Mouse (Mus musculus) midbrain, postnatal 0 days (tissue): ENCODE measurements around the gene Phf13. TPM values are rescaled to one million over a fixed set of nuclear protein-coding genes. Genes with fewer than 3 reads are reported as not detected.

ENCODE experiments used
- ATAC-seq: fragments of 200-750 bp; cut with Nextera tagmentation; 2 replicates; pipeline ENCODE4 v1.8.0; 2017; ENCODE audit warnings: moderate number of reproducible peaks, mild to moderate bottlenecking, moderate TSS enrichment, moderate library complexity; ENCODE audit not compliant: low FRiP score
- DNase-seq: peaks from one replicate; pipeline ENCODE4 v3.0.0-alpha.2; 2015; ENCODE audit warnings: low spot score
- H3K27ac ChIP-seq: fragments of 300-500 bp; sonication (generic); 2 replicates; pipeline ENCODE4 v1.5.1; 2014; ENCODE audit warnings: low read depth, mild to moderate bottlenecking, low read length, mixed read lengths
- H3K27me3 ChIP-seq: fragments of 300-500 bp; sonication (generic); 2 replicates; pipeline ENCODE4 v1.6.1; 2014; ENCODE audit warnings: low read length, control low read depth, mixed read lengths; ENCODE audit not compliant: insufficient read depth
- H3K36me3 ChIP-seq: fragments of 300-500 bp; sonication (generic); 2 replicates; pipeline ENCODE4 v1.6.1; 2014; ENCODE audit warnings: low read length, control low read depth, mixed read lengths; ENCODE audit not compliant: insufficient read depth
- H3K4me1 ChIP-seq: fragments of 300-500 bp; sonication (generic); 2 replicates; pipeline ENCODE4 v1.6.1; 2014; ENCODE audit warnings: mild to moderate bottlenecking, control low read depth, antibody characterized with exemption, low read length, mixed read lengths; ENCODE audit not compliant: insufficient read depth
- H3K4me2 ChIP-seq: fragments of 300-500 bp; sonication (generic); 2 replicates; pipeline ENCODE4 v1.6.1; 2014; ENCODE audit warnings: low read depth, mild to moderate bottlenecking, low read length, mixed read lengths; ENCODE audit not compliant: poor library complexity, severe bottlenecking
- H3K4me3 ChIP-seq: fragments of 300-500 bp; sonication (generic); 2 replicates; pipeline ENCODE4 v1.5.1; 2014; ENCODE audit warnings: low read depth, mild to moderate bottlenecking, low read length, moderate library complexity
- H3K9ac ChIP-seq: fragments of 300-500 bp; sonication (generic); replicated peaks from 2 replicates; pipeline ENCODE4 v1.6.1; 2014; ENCODE audit warnings: mild to moderate bottlenecking, low read length, moderate library complexity, mixed read lengths; ENCODE audit not compliant: poor library complexity, severe bottlenecking
- H3K9me3 ChIP-seq: fragments of 300-500 bp; sonication (generic); 2 replicates; pipeline ENCODE4 v1.6.1; 2016; ENCODE audit warnings: low read length, control low read depth
- CTCF ChIP-seq: IDR thresholded peaks from 2 replicates; pipeline ENCODE4 v1.5.1; 2016; ENCODE audit warnings: antibody characterized with exemption, mild to moderate bottlenecking
- WGBS: fragments of 180-500 bp; shearing (Covaris S2); extraction: QIAGEN DNeasy Blood & Tissue Kit; methylation state at CpG from one replicate; pipeline ENCODE4 v1.1.7; 2014; 5-methylcytosine and 5-hydroxymethylcytosine counted together
- polyA plus RNA-seq: library from polyadenylated mRNA; unstranded; fragments of >200 nt; fragmentation: Nextera tagmentation; extraction: Ambion mirVana; gene quantifications from 2 replicates; pipeline ENCODE4 v1.2.1, GENCODE M21; 2015
- total RNA-seq: library from RNA; depleted of rRNA; stranded (reverse); fragments of >200 nt; gene quantifications from 2 replicates; pipeline ENCODE4 v1.2.3, GENCODE M21; 2014; rRNA removed

Phf13 gene
- total and polyA plus RNA-seq, 2 experiments from 2014 or later, result 16.6 to 18.3 TPM

DNA sequence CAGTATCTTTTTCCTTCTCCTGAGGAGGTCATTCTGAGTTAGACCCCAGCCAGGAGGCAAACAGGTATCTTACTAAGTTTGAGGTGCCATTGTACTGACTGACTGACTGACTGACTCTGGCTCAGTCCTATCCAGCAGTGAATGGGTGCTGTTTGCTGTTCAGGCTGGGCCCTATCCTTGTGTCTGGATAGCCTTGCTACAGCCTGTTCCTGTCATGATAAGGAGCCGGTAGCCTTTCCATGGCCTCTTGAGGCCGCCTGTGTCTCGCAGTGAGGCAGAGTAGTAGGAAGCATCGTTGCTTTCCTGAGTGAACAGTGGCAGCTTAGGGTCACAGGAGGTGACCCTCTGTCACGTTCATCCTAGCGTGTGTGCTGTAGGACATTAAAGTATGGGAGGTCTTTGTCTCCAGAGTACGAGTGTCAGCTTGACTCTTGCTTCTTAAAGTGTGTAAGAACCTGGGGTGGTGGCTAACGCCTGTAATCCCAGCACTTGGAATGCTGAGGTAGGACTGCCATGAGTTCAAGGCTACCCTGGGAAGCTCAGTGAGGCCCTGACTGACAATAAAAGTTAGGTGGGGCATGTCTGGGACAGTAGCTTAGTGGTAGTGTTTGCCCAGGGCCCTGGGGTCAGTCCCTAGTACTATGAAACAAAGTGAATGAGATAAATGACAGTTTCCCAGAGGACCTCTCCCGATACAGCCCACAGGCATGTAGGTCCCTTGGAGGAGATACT lies 38.3 kb downstream of the Phf13 start:
- H3K9me3 ChIP-seq, result no peaks in the 10 kb centered on the region
- no peak for DNase-seq
- H3K27ac ChIP-seq, result no peak overlapping the region

DNA sequence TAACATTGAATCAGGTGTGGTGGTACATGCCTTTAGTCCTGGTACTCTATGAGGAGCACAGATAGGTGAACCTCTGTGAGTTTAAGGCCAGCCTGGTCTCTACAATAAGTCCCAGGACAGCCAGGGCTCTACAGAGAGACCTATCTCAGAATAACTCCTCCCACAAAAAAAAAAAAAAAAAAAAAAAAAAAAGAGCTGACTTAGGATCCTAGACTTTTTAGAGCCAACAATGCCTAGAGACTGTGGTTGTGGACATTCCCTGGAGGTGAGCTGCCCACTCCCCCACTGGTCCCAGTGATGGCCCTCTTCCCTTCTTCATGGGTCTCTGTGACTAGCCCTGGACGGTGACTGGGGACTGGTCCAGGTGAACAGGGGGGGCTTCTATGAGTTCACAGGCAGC lies 40.3 kb downstream of the Phf13 start:
- H3K36me3 ChIP-seq, result peaks cover 66% of the 10 kb centered on the region
- no peak for ATAC-seq
- H3K27ac ChIP-seq, result no peak overlapping the region
- H3K9ac ChIP-seq, result no peak overlapping the region
- no peaks in the 10 kb centered on the region for H3K9me3 ChIP-seq
- no peak for DNase-seq
- TF ChIP-seq CTCF, result no peak
- H3K4me2 ChIP-seq, result no peak overlapping the region
- WGBS, result 100% methylated on average over 1 of the region's 1 CpGs
- no peak overlapping the region for H3K4me3 ChIP-seq
- H3K27me3 ChIP-seq, result no peaks in the 10 kb centered on the region
- H3K4me1 ChIP-seq, result no peaks in the 10 kb centered on the region

More for the DNA sequence above, 38.3 kb downstream of the Phf13 start:
- ATAC-seq, result no peak
- no peaks in the 10 kb centered on the region for H3K27me3 ChIP-seq
- no peak overlapping the region for H3K9ac ChIP-seq
- no peaks in the 10 kb centered on the region for H3K4me1 ChIP-seq
- WGBS, result 92% methylated on average over 9 of the region's 9 CpGs
- TF ChIP-seq CTCF, result no peak
- H3K36me3 ChIP-seq, result peaks cover 59% of the 10 kb centered on the region
- H3K4me3 ChIP-seq, result no peak overlapping the region
- no peak overlapping the region for H3K4me2 ChIP-seq

DNA sequence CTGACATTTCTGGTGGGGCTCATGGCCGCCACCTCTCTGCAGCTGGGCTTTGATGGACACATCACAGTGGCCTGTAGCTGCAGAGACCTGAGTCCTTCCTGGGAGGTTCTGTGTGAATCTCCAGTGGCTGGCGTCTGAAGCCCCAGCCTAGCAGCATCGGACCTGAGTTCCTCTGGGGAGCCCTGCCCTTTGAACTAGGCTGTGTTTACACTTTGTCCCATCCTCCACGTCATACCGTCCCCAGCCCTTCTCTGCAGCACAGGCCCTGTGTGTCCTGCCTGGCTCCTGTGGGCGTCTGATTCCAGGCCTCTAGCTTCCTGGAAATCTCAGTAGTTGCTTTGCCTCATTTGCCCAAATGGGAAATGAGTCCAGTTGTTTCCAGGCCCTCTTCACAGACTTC lies 42.8 kb downstream of the Phf13 start:
- Histone ChIP-seq H3K4me1 (no peaks in the 10 kb centered on the region), H3K9me3 (no peaks in the 10 kb centered on the region), H3K9ac (no peak overlapping the region), H3K27ac (no peak overlapping the region), H3K36me3 (peaks cover 51% of the 10 kb centered on the region), H3K4me3 (no peak overlapping the region), H3K27me3 (no peaks in the 10 kb centered on the region), H3K4me2 (no peak overlapping the region)
- no peak for DNase-seq
- TF ChIP-seq CTCF, result no peak
- ATAC-seq, result no peak
- 91% methylated on average over 6 of the region's 6 CpGs for WGBS

DNA sequence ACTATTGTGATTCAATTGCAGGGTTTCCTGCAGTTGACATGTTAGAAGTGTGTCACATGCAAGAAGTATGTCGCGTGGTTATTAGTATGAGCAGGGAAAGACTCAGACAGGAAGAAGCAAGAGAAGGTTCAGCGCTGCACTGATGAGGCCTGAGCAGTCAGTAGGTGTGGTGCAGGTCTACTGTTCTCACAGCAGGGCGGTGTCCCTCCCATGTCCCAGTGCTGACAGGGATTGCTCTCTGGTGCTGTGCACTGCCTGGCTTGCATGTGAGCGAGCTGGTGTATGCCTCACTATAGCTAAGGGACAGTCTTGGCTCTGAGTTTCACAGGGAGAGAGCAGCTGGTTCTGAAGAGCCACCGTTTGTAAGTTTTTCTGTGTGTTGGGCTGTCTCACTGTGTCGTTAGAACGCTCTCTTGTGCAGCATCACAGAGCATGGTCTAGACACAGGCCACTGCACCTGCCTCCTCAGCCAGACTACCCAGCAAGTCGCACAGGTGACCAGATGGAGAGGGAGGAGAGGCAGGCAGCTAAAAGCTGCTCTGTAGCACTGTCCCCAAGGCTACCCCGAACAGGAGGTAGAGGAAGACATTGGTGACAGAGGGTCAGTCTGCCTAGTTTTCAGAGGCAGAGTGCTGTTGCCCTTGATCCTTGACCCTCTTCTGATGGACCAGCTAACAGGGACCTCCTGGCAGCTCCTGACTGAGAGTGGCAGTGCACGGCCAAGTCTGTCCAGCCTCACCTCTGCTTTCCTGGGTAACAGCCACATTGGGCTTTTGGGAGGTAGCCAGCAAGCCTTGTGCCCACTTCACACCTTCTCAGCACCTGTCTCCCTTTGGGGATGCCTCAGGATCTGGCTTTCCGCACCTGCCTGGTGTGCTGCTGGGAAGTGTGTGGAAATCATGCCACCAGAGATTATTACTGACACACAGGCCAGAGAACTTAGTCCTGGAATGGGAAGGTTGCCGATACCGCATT lies 47.3 kb downstream of the Phf13 start:
- WGBS, result 96% methylated on average over 14 of the region's 14 CpGs
- no peak for ATAC-seq

DNA sequence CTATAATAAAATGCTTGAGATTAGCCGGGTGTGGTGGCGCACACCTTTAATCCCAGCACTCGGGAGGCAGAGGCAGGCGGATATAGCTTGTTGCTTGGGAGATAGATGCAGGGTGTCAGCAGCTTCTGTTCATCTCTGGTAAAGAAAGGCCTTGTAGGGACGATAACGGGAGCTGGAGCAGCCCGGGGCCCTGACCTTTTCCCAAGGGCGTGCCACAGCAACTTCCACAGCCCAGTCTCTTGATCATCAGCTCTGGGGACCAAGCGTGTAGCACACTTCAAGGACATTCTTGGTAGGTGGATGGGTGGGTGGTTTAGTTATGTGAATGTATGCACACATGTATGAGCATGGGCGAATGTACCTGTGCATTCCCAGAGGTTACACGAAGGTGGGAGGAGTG lies 49.8 kb downstream of the Phf13 start:
- Histone ChIP-seq H3K9ac (no peak overlapping the region), H3K27ac (no peak overlapping the region), H3K36me3 (peaks cover under 1% of the 10 kb centered on the region), H3K4me1 (no peaks in the 10 kb centered on the region), H3K27me3 (no peaks in the 10 kb centered on the region), H3K9me3 (no peaks in the 10 kb centered on the region), H3K4me3 (no peak overlapping the region), H3K4me2 (no peak overlapping the region)
- WGBS, result 90% methylated on average over 11 of the region's 11 CpGs
- ATAC-seq (no peak), DNase-seq (no peak)
- no peak for TF ChIP-seq CTCF

More for the DNA sequence above, 47.3 kb downstream of the Phf13 start:
- Histone ChIP-seq H3K27ac (no peak overlapping the region), H3K4me3 (no peak overlapping the region), H3K4me1 (no peaks in the 10 kb centered on the region), H3K27me3 (no peaks in the 10 kb centered on the region), H3K4me2 (no peak overlapping the region), H3K36me3 (peaks cover 23% of the 10 kb centered on the region), H3K9ac (no peak overlapping the region), H3K9me3 (no peaks in the 10 kb centered on the region)
- no peak for TF ChIP-seq CTCF
- DNase-seq, result no peak

Other genes with a start within 250 kb of the Phf13 start
- gene Camta1, start 134.4 kb downstream of the Phf13 start, total RNA-seq, result 153 and 177 TPM in 2 replicates
- gene Camta1, start 134.4 kb downstream of the Phf13 start, polyA plus RNA-seq, result 130 and 140 TPM in 2 replicates
- gene Dnajc11, start 62.6 kb downstream of the Phf13 start, total RNA-seq, result 83.2 and 88.5 TPM in 2 replicates
- gene Dnajc11, start 62.6 kb downstream of the Phf13 start, polyA plus RNA-seq, result 73.7 and 75.9 TPM in 2 replicates
- 13.8 and 21.1 TPM in 2 replicates for gene Thap3, start 7.3 kb downstream of the Phf13 start, total RNA-seq
- gene Thap3, start 7.3 kb downstream of the Phf13 start, polyA plus RNA-seq, result 42.7 and 45.7 TPM in 2 replicates
- gene Klhl21, start 12.5 kb upstream of the Phf13 start, total RNA-seq, result 9.0 and 13.2 TPM in 2 replicates
- 3.5 and 4.1 TPM in 2 replicates for gene Klhl21, start 12.5 kb upstream of the Phf13 start, polyA plus RNA-seq
- gene Zbtb48, start 31.4 kb upstream of the Phf13 start, total RNA-seq, result 7.8 and 8.9 TPM in 2 replicates
- gene Zbtb48, start 31.4 kb upstream of the Phf13 start, polyA plus RNA-seq, result 17.0 and 20.6 TPM in 2 replicates
- 0.11 and 1.5 TPM in 2 replicates for gene Tas1r1, start 42.3 kb upstream of the Phf13 start, total RNA-seq
- 1.6 TPM in 2 replicates for gene Tas1r1, start 42.3 kb upstream of the Phf13 start, polyA plus RNA-seq
- gene Nol9, start 43.1 kb upstream of the Phf13 start, total RNA-seq, result 22.5 and 27.4 TPM in 2 replicates
- gene Nol9, start 43.1 kb upstream of the Phf13 start, polyA plus RNA-seq, result 17.5 and 19.0 TPM in 2 replicates
- gene Plekhg5, start 76.2 kb upstream of the Phf13 start, total RNA-seq, result 17.6 and 33.5 TPM in 2 replicates
- gene Plekhg5, start 76.2 kb upstream of the Phf13 start, polyA plus RNA-seq, result 13.0 and 15.1 TPM in 2 replicates
- gene Tnfrsf25, start 119.7 kb upstream of the Phf13 start, total RNA-seq, result 0.99 and 2.0 TPM in 2 replicates
- gene Tnfrsf25, start 119.7 kb upstream of the Phf13 start, polyA plus RNA-seq, result 0.38 and 0.49 TPM in 2 replicates
- 0.22 and 0.42 TPM in 2 replicates for gene Espn, start 156.1 kb upstream of the Phf13 start, total RNA-seq
- 0.22 and 0.53 TPM in 2 replicates for gene Espn, start 156.1 kb upstream of the Phf13 start, polyA plus RNA-seq
- gene Hes2, start 162.6 kb upstream of the Phf13 start, total RNA-seq, result not detected in 2 replicates
- gene Hes2, start 162.6 kb upstream of the Phf13 start, polyA plus RNA-seq, result not detected in 2 replicates
- 228 and 259 TPM in 2 replicates for gene Acot7, start 181.9 kb upstream of the Phf13 start, total RNA-seq
- gene Acot7, start 181.9 kb upstream of the Phf13 start, polyA plus RNA-seq, result 510 and 544 TPM in 2 replicates